Mouse (Mus musculus) MEL (cell line): ENCODE measurements around the gene Hibadh. TPM values are rescaled to one million over a fixed set of nuclear protein-coding genes. Genes with fewer than 3 reads are reported as not detected.

Source experiments
- DNase-seq: peaks from one replicate; pipeline ENCODE4 v3.0.0; 2011; ENCODE audit warnings: low read depth, low spot score
- H3K27ac ChIP-seq: 2 replicates; pipeline ENCODE4 v1.5.1; 2012; ENCODE audit warnings: low read depth, mild to moderate bottlenecking, control low read depth, low read length, moderate library complexity; ENCODE audit not compliant: control insufficient read depth
- H3K27me3 ChIP-seq, 2 experiments: fragments of 150-350 bp in 1 of 2; sonication (generic) in 1 of 2; 2 replicates each; pipeline ENCODE4 v1.6.1; 2012; ENCODE audit warnings: low read length in 2 of 2, mild to moderate bottlenecking in 2 of 2, improper control_type of control experiment in 1 of 2, moderate library complexity in 1 of 2; ENCODE audit not compliant: insufficient read depth in 2 of 2, control insufficient read depth in 1 of 2
- H3K36me3 ChIP-seq, 2 experiments: 2 replicates each; pipeline ENCODE4 v1.6.1; 2012 to 2014; ENCODE audit warnings: low read length in 2 of 2, improper control_type of control experiment in 1 of 2, inconsistent platforms in 1 of 2, mild to moderate bottlenecking in 1 of 2; ENCODE audit not compliant: insufficient read depth in 2 of 2, control insufficient read depth in 1 of 2
- H3K4me1 ChIP-seq, 2 experiments: fragments of 150-350 bp in 1 of 2; sonication (generic) in 1 of 2; 2 replicates each; pipeline ENCODE4 v1.6.1; 2012; ENCODE audit warnings: low read length in 2 of 2, improper control_type of control experiment in 1 of 2, mild to moderate bottlenecking in 1 of 2; ENCODE audit not compliant: insufficient read depth in 2 of 2, control insufficient read depth in 1 of 2
- H3K4me3 ChIP-seq, 2 experiments: fragments of 150-350 bp in 1 of 2; sonication (generic) in 1 of 2; 2 replicates each; pipeline ENCODE4 v1.5.1; 2012; ENCODE audit warnings: low read depth in 2 of 2, low read length in 2 of 2, mild to moderate bottlenecking in 2 of 2, moderate library complexity in 2 of 2, control low read depth in 1 of 2, improper control_type of control experiment in 1 of 2; ENCODE audit not compliant: control insufficient read depth in 1 of 2, insufficient read depth in 1 of 2
- H3K79me2 ChIP-seq: 2 replicates; pipeline ENCODE4 v1.6.1; 2012; ENCODE audit warnings: mild to moderate bottlenecking, low read length, moderate library complexity; ENCODE audit not compliant: control insufficient read depth, poor library complexity, insufficient read depth
- H3K9ac ChIP-seq: 2 replicates; pipeline ENCODE4 v1.6.1; 2012; ENCODE audit warnings: low read depth, mild to moderate bottlenecking, control low read depth, low read length, moderate library complexity; ENCODE audit not compliant: control insufficient read depth, poor library complexity, severe bottlenecking
- H3K9me3 ChIP-seq: fragments of 150-350 bp; sonication (generic); replicated peaks from 2 replicates; pipeline ENCODE4 v1.6.1; 2012; ENCODE audit warnings: mild to moderate bottlenecking, low read length, improper control_type of control experiment, moderate library complexity; ENCODE audit not compliant: insufficient read depth
- CTCF ChIP-seq, 3 experiments: IDR thresholded peaks in 2 of 3; conservative IDR thresholded peaks in 1 of 3; 2 replicates each; pipeline ENCODE4 v1.5.1; 2011 to 2012; ENCODE audit warnings: low read length in 3 of 3, low read depth in 2 of 3, mild to moderate bottlenecking in 2 of 3, improper control_type of control experiment in 1 of 3, inconsistent platforms in 1 of 3, mixed read lengths in 1 of 3, moderate library complexity in 1 of 3; ENCODE audit not compliant: control insufficient read depth in 1 of 3, insufficient read depth in 1 of 3, poor library complexity in 1 of 3, severe bottlenecking in 1 of 3
- EP300 ChIP-seq, 2 experiments: IDR thresholded peaks; 2 replicates each; pipeline ENCODE4 v1.6.1; 2011; ENCODE audit warnings: improper control_type of control experiment in 2 of 2, low read length in 2 of 2, low read depth in 1 of 2, mild to moderate bottlenecking in 1 of 2
- GABPA ChIP-seq: IDR thresholded peaks from 2 replicates; pipeline ENCODE4 v1.6.1; 2012; ENCODE audit warnings: low read depth, mild to moderate bottlenecking, inconsistent platforms, low read length, improper control_type of control experiment, moderate library complexity
- GATA1 ChIP-seq: IDR thresholded peaks from 2 replicates; pipeline ENCODE4 v1.6.1; 2011; ENCODE audit warnings: low read depth, low read length, improper control_type of control experiment
- HCFC1 ChIP-seq: IDR thresholded peaks from 2 replicates; pipeline ENCODE4 v1.6.1; 2012; ENCODE audit warnings: low read depth, mild to moderate bottlenecking, inconsistent platforms, low read length, improper control_type of control experiment, moderate library complexity
- JUND ChIP-seq: IDR thresholded peaks from 2 replicates; pipeline ENCODE4 v1.6.1; 2011; ENCODE audit warnings: low read depth, mild to moderate bottlenecking, improper control_type of control experiment, low read length
- KAT2A ChIP-seq: conservative IDR thresholded peaks from 2 replicates; pipeline ENCODE4 v1.6.1; 2012; ENCODE audit warnings: low read depth, low read length, improper control_type of control experiment, inconsistent platforms
- MAFK ChIP-seq: IDR thresholded peaks from 2 replicates; pipeline ENCODE4 v1.6.1; 2011; ENCODE audit warnings: low read depth, mild to moderate bottlenecking, low read length, improper control_type of control experiment, borderline replicate concordance
- MAX ChIP-seq: IDR thresholded peaks from 2 replicates; pipeline ENCODE4 v1.6.1; 2011; ENCODE audit warnings: low read length, improper control_type of control experiment
- MYB ChIP-seq: IDR thresholded peaks from 2 replicates; pipeline ENCODE4 v1.6.1; 2011; ENCODE audit warnings: mild to moderate bottlenecking, low read depth, low read length, improper control_type of control experiment
- NRF1 ChIP-seq: IDR thresholded peaks from 2 replicates; pipeline ENCODE4 v1.6.1; 2014; ENCODE audit warnings: low read depth, mild to moderate bottlenecking, inconsistent platforms, low read length, improper control_type of control experiment, moderate library complexity; ENCODE audit not compliant: poor library complexity, insufficient read depth, severe bottlenecking
- POLR2A ChIP-seq, 2 experiments: IDR thresholded peaks; 2 replicates each; pipeline ENCODE4 v1.6.1; 2011 to 2012; ENCODE audit warnings: low read length in 2 of 2, mild to moderate bottlenecking in 2 of 2, control low read depth in 1 of 2, improper control_type of control experiment in 1 of 2, low read depth in 1 of 2, moderate library complexity in 1 of 2; ENCODE audit not compliant: control insufficient read depth in 1 of 2, insufficient read depth in 1 of 2, poor library complexity in 1 of 2
- RAD21 ChIP-seq: IDR thresholded peaks from 2 replicates; pipeline ENCODE4 v1.6.1; 2011; ENCODE audit warnings: mild to moderate bottlenecking, low read depth, low read length, improper control_type of control experiment
- RCOR1 ChIP-seq: IDR thresholded peaks from 2 replicates; pipeline ENCODE4 v1.6.1; 2012; ENCODE audit warnings: low read depth, mild to moderate bottlenecking, inconsistent platforms, low read length, improper control_type of control experiment
- SMC3 ChIP-seq: IDR thresholded peaks from 2 replicates; pipeline ENCODE4 v1.6.1; 2011; ENCODE audit warnings: low read depth, low read length, improper control_type of control experiment
- TAL1 ChIP-seq: IDR thresholded peaks from 2 replicates; pipeline ENCODE4 v1.6.1; 2012; ENCODE audit warnings: mild to moderate bottlenecking, inconsistent platforms, low read length, moderate library complexity, mixed read lengths
- TBP ChIP-seq: IDR thresholded peaks from 2 replicates; pipeline ENCODE4 v1.8.0; 2011; ENCODE audit warnings: low read depth, low read length, improper control_type of control experiment
- ZKSCAN1 ChIP-seq: IDR thresholded peaks from 2 replicates; pipeline ENCODE4 v1.6.1; 2012; ENCODE audit warnings: low read depth, mild to moderate bottlenecking, inconsistent platforms, low read length, improper control_type of control experiment, moderate library complexity
- polyA plus RNA-seq, 2 experiments: library from polyadenylated mRNA; stranded (reverse) in 1 of 2; unstranded in 1 of 2; fragments of >175 nt in 1 of 2; fragments of >200 nt in 1 of 2; gene quantifications; 2 replicates each; pipeline versions ENCODE4 v1.2.1 to v1.2.4; 2012; ENCODE audit warnings: low replicate concordance in 2 of 2, low read depth in 1 of 2; ENCODE audit not compliant: insufficient read length in 2 of 2, insufficient read depth in 1 of 2, missing spikeins in 1 of 2
- total RNA-seq: library from RNA; depleted of rRNA; stranded (reverse); fragments of 300-350 nt; gene quantifications from 2 replicates; pipeline ENCODE4 v1.2.3, GENCODE M21; 2012

The Hibadh gene
- total and polyA plus RNA-seq, 3 experiments = 31.2 to 39.3 TPM; not detected in 1

DNA sequence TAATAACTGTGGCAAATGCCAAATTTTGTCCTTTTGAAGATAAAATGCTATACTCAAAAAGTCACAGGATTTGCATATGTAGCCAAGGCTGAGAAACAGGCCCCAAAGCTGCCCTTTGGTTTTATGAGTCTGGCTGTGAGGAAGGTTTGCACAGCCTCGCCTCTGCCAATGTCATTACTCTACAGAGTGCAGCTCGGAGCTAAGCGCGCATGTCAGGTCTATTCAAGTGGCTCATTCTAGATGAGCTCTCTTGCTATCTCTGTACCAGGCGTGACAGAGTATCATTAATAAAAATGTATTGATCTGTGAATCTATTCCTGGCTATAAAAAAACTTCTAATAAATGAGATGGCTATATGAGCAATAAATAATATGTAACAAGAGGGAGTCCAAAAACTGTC is 97.7 kb downstream of the Hibadh start:
- Histone ChIP-seq H3K36me3 (no peaks in the 10 kb centered on the region; a peak in 1 of 4 replicates), H3K9ac (no peak overlapping the region), H3K4me3 (no peak overlapping the region), H3K9me3 (no peaks in the 10 kb centered on the region), H3K4me1 (no peaks in the 10 kb centered on the region), H3K27me3 (no peaks in the 10 kb centered on the region), H3K27ac (no peak overlapping the region)
- no peak for DNase-seq
- TF ChIP-seq TBP (no peak), TAL1 (no peak), MAFK (no peak), MYB (no peak), RAD21 (no peak)
- TF ChIP-seq, all 39 proteins: peak for 0
- no peaks in the 10 kb centered on the region for H3K79me2 ChIP-seq

DNA sequence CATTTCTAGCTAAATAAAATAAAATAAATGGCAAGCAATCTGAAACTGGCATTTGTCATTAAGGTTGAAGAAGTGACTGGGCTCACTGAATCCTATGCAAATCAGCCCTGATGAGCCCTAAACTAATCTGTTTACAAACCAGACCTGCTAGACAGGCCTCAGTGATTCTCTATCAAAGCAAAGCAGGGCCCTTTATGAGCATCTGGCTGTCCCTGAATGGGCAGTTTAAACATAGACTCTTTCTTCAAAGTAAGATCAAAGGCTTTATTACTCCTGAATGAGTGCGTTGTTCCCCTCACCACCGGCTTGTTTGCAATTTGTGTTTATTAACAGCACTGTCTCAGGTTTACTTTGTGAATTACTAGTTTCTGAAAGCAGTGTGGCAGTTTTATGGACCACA is 100.3 kb downstream of the Hibadh start:
- Histone ChIP-seq H3K9ac (no peak overlapping the region), H3K36me3 (no peaks in the 10 kb centered on the region), H3K27me3 (no peaks in the 10 kb centered on the region), H3K9me3 (no peaks in the 10 kb centered on the region)
- TF ChIP-seq EP300 (IDR thresholded peaks at IDR 0.05; ENCODE audit: low read depth in 1 of 2, low read length in 2 of 2) (no peak), GABPA (no peak), RCOR1 (no peak), HCFC1 (no peak), TAL1 (no peak), SMC3 (no peak)
- TF ChIP-seq, all 39 proteins: peak for 0
- Histone ChIP-seq H3K4me1 (no peaks in the 10 kb centered on the region), H3K27ac (no peak overlapping the region), H3K79me2 (no peaks in the 10 kb centered on the region), H3K4me3 (no peak overlapping the region)
- no peak for DNase-seq

DNA sequence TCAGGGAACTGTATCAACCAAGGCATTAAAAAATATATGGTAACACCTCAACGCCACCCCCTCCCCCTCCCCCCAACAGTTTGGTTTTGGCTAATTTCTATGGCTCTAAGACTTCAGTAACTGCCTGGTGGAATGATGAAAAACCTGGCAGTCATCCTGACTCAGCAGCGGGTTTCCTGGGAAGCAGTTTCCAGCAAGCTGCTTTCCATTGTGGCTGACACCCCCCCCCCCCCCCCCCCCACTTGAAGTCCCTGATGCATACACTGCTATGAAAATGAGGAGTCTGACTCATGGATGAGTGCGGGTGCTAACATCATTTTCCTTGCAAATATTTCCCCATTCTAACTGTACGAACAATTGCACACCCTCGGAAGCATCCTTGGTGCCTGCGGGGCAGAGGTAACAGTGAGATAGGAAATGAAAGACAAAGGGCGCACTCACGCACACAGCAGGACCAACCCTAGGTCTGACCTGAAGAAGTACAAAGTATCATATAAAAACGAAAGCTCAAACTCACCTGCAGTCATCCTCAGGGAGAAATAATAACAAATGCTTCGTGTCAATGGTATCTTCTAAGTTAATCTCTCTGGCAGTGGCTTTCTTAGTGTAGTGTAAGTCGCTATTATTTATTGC is 105.0 kb downstream of the Hibadh start:
- Histone ChIP-seq H3K27ac (no peak overlapping the region), H3K9ac (no peak overlapping the region), H3K79me2 (no peaks in the 10 kb centered on the region), H3K9me3 (no peaks in the 10 kb centered on the region), H3K36me3 (no peaks in the 10 kb centered on the region), H3K27me3 (no peaks in the 10 kb centered on the region), H3K4me1 (no peaks in the 10 kb centered on the region), H3K4me3 (no peak overlapping the region)
- TF ChIP-seq RAD21 (no peak), GATA1 (no peak), NRF1 (no peak), MAFK (no peak), MAX (no peak), POLR2A (IDR thresholded peaks at IDR 0.05; ENCODE audit: control insufficient read depth in 1 of 2, insufficient read depth in 1 of 2, low read depth in 1 of 2, low read length in 2 of 2, poor library complexity in 1 of 2) (no peak), KAT2A (no peak), JUND (no peak), ZKSCAN1 (no peak), MYB (no peak), CTCF (IDR thresholded peaks at IDR 0.05 in 2 of 3, conservative IDR thresholded peaks at IDR 0.05 in 1 of 3; ENCODE audit: control insufficient read depth in 1 of 3, insufficient read depth in 1 of 3, low read depth in 2 of 3, low read length in 3 of 3, poor library complexity in 1 of 3, severe bottlenecking in 1 of 3) (no peak)
- no peak for DNase-seq
